1 mouse cellular context compared by ENCODE assay signal in the genomic region with DNA sequence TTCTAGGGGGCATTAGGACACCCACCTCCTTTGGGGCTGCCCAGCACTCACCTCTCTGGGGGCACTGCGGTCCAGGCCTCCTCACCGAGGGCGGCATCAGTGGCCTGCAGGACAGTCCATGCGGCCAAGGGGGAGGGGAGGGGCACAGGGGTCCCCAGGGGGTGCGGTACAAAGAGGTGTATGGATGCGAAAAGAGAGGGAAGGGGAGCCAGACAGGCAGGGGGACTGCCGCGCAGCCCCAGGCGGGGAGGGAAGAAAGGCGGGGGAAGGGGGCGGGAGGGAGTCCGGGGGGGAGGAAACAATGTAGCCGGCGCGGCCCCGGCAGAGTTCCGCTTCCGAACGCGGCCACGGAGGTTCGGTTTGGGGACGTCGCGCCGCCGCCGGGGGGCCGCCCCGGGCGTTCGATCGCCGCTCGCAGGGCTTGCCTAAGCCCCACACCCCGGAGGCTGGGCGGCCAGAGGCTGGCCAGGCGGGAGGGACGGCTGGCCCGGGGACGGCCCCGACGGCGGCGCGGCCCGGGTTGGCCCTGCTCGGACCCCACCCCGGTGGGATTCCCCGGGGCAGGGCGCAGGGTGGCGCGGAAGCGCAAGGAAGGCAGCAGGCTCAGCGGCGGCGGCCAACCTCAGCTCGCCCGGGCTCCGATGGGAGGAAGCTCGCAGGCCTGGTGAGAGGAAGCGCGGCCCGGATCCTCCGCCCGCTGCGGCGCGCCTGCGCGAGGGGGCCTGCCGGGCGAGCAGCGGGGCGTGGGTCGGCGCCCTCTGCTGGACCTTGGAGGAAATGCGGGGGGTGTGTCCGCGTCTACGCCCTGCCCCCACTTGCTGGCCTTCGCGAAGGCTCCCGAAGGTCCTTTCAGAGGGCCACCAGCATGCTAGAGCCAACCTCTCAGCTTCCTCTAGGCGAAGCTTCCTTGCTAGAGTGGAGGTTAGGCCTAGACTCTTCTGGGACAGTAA.
TF ChIP-seq lines count a peak whose summit lies in the region.

No protein-coding gene starts in this region.

TF ChIP-seq in MEL, 35 proteins besides CTCF, POLR2A, EP300 and RAD21:
- TF ChIP-seq ELF1 (IDR thresholded peaks at IDR 0.05; ENCODE audit: low read depth, low read length) (peak; percentile 56; the same call in 1 of the 2 replicates), HCFC1 (IDR thresholded peaks at IDR 0.05; ENCODE audit: low read depth, low read length) (peak; percentile 61; the same call in 1 of the 2 replicates), UBTF (IDR thresholded peaks at IDR 0.05; ENCODE audit: borderline replicate concordance, insufficient read depth, low read depth, low read length) (0 out of 2 replicates have a peak, but pooled peaks have one; percentile 85), MAFK (IDR thresholded peaks at IDR 0.05; ENCODE audit: borderline replicate concordance, low read depth, low read length) (no peak), NRF1 (IDR thresholded peaks at IDR 0.05; ENCODE audit: insufficient read depth, low read depth, low read length, poor library complexity, severe bottlenecking) (peak; percentile 92), MAX (IDR thresholded peaks at IDR 0.05; ENCODE audit: low read length) (peak; percentile 80), ETS1 (IDR thresholded peaks at IDR 0.05; ENCODE audit: low read depth, low read length) (peak; percentile 59; the same call in 1 of the 2 replicates), MEF2A (IDR thresholded peaks at IDR 0.05; ENCODE audit: extremely low read depth, insufficient replicate concordance, low read depth, low read length, poor library complexity, severe bottlenecking) (no peak), MAZ (IDR thresholded peaks at IDR 0.05; ENCODE audit: low read depth, low read length) (peak; percentile 86), POLR2AphosphoS2 (IDR thresholded peaks at IDR 0.05; ENCODE audit: low read length) (0 out of 2 replicates have a peak, but pooled peaks have one; percentile 29), TCF12 (IDR thresholded peaks at IDR 0.05; ENCODE audit: low read depth, low read length) (peak; percentile 66), CHD2 (IDR thresholded peaks at IDR 0.05; ENCODE audit: low read length) (peak; percentile 36; the same call in 1 of the 2 replicates), JUND (IDR thresholded peaks at IDR 0.05; ENCODE audit: low read depth, low read length) (no peak), TBP (IDR thresholded peaks at IDR 0.05; ENCODE audit: low read depth, low read length) (peak; percentile 42; the same call in 1 of the 2 replicates), SIN3A (IDR thresholded peaks at IDR 0.05; ENCODE audit: low read length) (peak; percentile 83), ZMIZ1 (IDR thresholded peaks at IDR 0.05; ENCODE audit: low read depth, low read length) (peak; percentile 74), SMC3 (IDR thresholded peaks at IDR 0.05; ENCODE audit: low read depth, low read length) (peak; percentile 47; the same call in 1 of the 2 replicates), BHLHE40 (IDR thresholded peaks at IDR 0.05; ENCODE audit: borderline replicate concordance, low read depth, low read length) (peak; percentile 36; the same call in 1 of the 2 replicates), ZC3H11A (IDR thresholded peaks at IDR 0.05; ENCODE audit: low read depth, low read length) (no peak), MYB (IDR thresholded peaks at IDR 0.05; ENCODE audit: low read depth, low read length) (no peak), MXI1 (IDR thresholded peaks at IDR 0.05; ENCODE audit: low read depth, low read length) (peak; percentile 60), USF1 (IDR thresholded peaks at IDR 0.05; ENCODE audit: low read depth, low read length) (no peak), NELFE (IDR thresholded peaks at IDR 0.05; ENCODE audit: low read depth, low read length) (peak; percentile 73), GABPA (IDR thresholded peaks at IDR 0.05; ENCODE audit: low read depth, low read length) (no peak)
